Mouse (Mus musculus) adrenal gland, adult 18-20 months (tissue): ENCODE measurements at regions not wholly inside any gene's neighbourhood (a gene's known extent, or its start where the extent isn't known, plus 50 kb on each side); places are given as distances from the start of the nearest gene placed in this dataset.

Source experiments
- DNase-seq, 2 experiments: peaks; one replicate each; pipeline ENCODE4 v3.0.0; 2021 to 2022; ENCODE audit warnings: low spot score in 2 of 2

DNA sequence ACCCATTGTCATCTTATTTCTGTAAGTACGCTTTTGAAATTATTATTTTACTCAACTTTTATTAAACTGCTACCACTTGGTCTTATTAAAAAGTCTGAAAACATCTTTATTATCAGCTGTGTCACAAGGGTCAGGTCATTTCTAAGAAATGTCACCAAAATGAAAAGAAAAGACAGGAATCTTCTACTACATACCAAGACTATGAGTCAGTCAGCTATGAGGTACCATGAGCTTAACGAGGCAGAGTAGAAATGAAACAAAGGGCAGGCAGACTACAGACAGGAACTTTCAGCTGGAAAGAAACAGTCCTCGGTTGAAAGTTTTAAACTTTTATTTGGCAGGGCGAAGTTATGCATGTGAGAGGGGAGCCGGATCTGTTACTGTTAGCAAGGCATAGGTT lies 208.8 kb upstream of the Thbs1 start:
- DNase-seq, result no peak

DNA sequence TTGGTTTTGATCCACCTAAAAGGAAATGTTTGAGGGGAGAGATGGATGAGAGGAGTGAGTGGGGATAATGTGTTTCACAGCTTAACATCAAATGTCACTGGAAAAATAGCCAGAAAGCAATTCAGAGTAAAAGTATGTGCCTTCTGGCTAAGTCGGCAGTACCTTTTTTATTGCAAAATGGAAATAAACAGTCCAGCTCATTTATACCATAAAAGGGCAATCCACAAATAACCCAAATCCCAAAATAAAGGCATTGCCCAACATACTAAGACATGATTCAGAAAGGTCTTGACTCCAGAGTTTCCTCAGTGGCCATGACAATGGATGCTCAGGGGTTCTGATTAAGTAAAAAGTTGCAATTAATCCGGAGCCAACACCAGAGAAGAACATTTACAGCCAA lies 208.0 kb upstream of the Thbs1 start:
- DNase-seq, result no peak

DNA sequence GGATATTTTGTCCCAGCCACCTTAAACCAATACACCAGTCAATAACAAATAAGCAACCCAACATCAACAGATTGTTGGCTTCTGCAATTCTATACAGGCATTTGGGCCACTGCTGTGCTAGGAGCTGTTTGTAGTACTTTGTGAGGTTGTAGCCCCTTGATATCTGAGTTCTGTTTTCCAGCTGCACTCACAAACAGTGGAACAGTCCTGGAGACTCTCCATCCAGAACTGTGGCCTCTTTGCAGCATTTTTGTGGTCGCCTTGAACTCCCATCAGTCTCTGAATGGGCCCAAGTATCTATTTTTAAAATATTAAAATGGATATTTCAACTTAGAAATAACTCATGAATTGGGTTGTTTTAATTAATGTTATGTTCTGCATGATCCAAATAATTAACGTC lies 205.2 kb upstream of the Thbs1 start:
- no peak for DNase-seq

DNA sequence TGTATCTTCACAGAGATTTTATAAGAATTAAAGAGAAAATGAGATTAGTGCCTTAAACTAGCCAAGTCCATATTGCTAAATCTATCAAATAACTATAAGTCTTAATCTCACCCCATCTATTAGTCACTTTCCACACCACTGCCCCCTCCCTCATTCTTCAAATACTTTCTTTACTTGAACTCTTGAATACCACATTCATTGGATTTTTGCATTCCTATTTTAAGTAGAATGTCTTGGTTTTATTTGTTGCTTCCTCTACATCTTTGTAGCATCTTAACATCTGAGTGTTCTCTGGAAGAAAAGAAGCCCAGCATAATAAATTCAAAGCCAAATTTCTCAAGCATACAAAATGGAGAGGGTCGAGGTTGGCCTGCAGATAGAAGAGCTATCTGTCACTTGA lies 200.9 kb upstream of the Thbs1 start:
- DNase-seq, result no peak

DNA sequence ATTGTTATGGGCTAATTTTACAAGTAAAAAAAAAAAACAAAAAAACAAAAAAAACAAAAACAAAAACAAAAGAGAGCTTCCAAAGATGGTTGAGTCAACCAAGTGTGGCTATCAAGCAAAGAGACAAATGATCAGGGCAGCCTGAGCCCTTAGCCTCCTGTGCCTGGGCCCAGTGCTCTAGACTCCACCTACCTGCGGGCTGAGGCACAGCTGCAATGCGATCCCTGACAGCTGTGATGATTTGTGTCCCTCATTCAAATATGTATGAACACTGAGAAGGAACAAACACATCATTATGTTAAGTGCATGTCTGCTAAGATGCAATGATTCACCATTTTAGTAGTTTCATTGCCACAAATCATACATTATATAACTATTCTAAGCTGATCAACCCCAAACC lies 199.0 kb upstream of the Thbs1 start:
- no peak for DNase-seq

DNA sequence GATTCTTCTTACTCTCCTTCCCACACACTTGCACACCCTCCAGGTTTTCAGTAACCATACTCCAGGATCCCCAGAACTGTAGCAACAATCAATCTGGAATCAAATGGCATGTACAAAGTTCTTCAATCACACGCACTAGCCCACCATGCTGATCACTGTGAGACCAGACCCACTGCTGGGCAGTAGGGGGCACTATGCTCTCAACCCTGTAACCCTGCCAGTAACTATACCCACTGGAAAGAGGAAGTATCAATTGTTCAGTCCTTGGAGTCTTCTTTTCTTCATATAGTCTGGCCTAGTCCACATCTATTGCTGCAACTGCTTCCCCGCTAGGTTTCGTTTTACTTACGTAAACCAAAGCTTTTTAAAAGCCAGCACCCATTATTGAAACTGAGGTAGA lies 197.8 kb upstream of the Thbs1 start:
- peak in 1 of 2 experiments; percentile 21 for DNase-seq

DNA sequence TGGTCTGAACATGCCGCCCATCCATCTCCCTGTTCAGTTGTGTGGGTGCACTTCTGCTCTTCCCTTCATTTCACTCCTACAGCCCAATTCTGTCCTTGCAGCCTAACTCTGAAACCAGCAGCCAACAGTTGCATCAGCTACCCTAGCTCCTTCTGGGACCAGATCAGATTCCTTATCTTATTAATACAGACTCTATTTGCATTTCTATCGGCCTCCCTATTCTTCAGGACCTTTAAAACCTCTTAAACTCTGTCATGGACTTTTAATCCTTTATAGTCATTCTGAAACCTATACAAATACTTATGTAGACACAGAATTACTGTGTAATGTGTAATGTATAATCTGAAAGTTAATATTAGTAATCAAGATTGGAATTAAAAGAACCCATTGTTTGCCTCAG lies 195.9 kb upstream of the Thbs1 start:
- no peak for DNase-seq

DNA sequence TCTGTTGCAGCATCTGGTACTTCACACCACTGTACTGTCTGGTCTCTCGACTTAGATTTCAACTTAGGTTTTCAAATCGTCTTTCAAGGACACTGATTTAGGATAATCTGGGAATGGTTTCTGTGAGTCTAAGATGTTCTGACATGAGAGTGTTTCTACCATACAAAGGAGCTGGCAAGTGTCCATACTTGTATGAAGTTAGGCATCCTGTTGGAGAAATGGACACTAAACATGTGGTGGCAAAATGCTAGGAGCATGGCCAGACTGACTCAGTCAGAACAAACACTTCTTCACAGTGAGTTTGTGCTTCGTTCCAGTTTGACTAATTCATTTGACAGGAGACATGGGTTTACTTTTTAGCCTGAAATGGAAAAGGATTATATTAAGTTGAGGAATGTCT lies 194.5 kb upstream of the Thbs1 start:
- DNase-seq, result no peak

DNA sequence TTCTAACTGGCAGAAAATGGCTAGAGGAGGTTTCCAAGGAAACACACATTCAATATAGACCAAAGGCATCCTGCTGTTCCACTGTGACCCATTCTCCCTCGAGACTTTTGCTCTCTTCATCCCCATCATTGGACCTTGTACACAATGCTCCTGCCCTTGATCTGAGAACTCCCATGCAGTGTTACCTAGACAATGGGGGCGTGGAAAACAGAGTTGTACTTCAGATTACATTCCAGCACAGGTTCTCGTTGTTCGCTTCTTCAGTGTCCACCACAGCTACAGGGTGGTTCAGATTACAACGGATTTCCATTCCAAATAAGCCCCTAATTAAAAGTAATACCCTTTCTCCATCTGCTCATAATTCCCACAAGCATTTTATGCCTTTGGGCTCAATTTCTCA lies 186.8 kb upstream of the Thbs1 start:
- DNase-seq, result no peak

DNA sequence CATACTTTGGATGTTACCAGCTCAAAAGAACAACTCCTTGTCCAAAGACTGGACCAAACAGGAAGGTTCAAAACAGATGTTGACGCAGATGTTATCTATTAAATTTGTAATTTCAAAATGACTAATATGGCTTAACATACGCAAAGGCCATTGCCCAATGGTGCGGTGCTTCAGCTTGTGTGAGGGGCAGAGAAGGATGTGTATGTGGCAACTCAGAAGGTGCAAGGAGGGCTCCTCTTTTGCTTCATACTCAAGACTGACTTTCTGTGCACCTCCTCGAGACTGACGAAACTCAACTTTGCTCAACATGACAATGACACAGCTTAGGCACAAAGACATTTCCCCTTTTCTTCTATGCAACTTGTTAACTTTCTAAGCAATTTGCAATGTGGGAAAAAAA lies 186.3 kb upstream of the Thbs1 start:
- no peak for DNase-seq

DNA sequence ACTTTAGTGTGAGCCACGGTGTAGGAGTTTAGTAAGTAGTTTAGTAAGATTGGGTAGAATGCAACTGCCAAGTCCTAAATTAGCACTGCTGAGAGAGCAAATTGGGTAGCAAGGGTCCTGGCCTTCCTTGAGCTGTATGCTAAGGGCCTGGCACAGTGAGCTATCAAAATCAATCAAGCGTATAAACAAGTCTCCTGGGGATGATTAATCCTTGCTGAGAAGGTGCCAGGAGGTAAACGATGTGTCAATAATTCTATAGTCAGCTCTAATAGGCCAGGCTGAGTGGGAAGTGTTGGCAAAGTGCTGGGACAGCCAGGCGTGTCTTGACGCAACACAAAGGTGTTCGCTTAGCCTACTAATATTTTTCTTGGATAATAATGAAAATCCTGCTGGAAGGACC lies 183.6 kb upstream of the Thbs1 start:
- no peak for DNase-seq

DNA sequence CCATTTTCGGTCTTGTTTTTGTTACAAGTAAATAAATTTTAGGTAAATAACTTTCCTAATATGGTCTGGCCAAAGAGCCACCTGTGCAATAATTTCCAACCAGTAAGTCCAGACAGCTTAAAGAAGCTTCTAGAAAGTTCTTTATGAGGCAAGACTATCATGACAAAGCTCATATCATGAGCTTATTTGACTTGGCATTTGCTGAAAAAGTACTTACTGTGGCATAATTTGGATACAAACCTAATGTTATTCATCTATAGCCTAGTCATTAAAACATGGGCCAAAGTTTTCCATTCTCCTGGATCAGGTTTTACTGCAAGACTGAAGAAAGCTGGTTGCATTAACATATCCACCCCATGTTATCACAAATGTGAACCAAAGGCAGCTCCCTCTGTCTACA lies 182.1 kb upstream of the Thbs1 start:
- no peak for DNase-seq

DNA sequence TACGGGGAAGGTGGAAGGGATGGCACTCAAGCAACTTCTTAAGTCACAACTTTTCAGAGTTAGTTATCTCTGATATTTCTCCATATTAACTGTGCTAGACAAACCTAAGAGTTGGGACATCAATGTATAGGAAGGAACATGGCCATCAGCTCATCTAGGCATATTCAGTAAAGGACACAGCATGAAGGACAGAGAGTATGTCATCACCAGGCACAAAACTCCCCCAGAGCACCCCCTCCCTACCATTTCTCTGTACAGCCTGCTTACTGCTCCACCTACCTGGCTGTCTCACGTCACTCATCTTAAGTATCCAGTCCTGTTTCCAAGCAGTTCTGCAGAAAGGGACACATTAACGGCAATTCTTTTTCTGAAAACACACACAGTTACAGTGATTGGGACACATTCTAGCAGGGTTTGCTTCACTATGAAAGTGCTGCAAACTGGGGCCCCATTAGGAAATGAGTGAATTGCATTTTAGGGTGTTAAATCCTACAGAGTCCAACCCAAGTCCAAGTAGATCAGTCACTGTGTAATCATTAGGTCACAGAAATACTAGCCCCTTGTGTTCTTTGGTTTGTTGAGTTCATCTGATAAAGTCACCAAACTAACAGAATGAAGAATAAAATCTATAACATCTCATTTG lies 180.7 kb upstream of the Thbs1 start:
- no peak for DNase-seq

DNA sequence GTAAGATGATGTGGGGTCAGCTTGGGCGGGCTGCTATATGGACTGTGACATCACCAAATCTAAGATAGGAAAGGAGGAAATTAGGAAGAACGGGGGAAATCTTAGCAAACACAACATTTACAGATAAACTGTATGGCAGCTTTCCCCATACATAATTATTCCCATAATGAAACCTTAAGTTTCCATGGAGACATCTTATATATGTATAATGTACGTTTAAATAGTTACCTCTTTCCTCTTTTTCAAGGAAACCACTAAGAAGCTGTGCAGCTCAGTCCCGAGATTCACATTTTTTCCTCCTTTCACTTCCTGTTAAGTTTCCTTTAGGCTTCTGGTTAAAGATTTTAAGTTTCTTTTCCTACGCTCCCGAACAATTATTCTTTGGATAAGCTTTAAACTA lies 175.1 kb upstream of the Thbs1 start:
- DNase-seq, result no peak

DNA sequence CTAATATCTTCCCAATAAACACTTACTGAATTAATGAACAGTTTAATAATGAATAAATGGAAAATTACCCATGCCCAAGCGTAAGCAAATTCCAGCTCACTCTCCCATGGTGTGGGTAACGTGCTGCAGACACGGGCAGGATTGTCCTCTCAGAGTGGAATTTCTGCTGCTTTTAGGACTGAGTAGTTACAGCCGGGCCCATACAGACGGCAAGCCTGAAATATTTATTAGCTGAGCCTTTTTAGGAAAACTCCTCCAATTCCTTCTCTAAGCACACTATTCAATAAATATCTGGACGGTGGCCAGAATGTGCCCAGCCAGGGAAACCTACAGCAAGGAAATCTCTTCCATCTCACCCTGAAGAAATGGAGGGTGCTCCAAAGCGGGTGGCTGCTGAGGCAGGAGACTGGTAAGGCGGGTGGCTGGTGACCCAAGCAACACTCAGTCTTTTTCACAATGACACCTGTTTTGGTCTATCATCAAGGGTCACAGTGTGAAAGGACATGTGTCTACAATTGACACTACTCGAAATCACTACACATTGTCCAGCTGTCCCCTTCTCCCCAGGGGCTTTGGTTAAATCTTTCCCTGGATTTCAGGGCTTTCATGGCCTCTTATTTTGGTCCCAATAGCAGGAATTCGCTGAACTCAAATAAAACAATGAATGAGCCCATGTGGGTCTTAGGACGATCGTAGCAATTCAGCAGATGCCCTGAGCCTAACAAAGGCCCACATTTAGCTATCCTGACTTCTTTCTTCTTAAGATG lies 173.2 kb upstream of the Thbs1 start:
- no peak for DNase-seq

DNA sequence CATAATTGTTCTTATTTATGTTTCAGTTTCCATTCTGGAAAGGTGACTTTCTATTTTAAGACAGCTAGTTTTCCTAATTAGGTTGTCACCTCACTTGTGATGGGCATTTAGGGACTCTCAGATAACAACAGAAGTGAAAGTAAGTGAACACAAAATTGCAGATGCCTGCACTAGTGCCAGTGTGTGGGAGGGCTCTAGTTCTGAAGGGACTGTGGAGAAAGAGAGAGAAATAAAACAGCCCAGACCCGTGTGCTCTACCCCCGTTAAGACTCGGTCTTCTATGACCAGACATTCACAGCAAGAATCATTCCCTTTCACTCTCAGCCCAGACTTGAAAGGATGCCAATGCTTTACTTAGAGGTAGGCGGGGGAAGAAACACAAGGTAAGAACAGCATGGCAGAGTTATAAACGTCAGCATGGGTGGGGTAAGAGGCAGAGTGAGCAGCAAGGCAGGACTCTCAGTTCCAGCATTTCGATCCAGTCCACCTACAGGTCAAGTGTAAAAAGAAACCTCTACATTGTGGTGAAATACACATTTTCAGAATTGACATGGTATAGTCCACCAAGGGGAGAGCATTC lies 170.1 kb upstream of the Thbs1 start:
- DNase-seq, result no peak

DNA sequence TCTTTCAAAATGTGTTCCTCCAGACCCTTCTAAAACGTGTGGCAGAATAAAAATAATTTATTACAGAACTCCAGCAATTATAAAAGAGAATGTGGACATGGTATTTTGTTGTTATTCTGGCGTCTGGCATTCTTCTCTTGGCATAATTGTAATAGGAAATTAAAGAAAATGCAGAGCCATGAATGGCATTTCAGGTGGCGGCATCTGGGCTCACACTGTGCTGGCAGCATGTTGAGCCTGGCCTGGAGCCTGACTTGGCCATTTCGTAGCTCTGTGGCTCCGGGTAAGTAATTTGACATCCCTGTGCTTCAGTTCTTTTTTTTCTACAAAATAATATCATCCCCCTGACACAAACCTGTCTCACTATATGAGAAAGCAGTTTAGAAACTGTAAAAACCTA lies 168.0 kb upstream of the Thbs1 start:
- DNase-seq, result no peak

DNA sequence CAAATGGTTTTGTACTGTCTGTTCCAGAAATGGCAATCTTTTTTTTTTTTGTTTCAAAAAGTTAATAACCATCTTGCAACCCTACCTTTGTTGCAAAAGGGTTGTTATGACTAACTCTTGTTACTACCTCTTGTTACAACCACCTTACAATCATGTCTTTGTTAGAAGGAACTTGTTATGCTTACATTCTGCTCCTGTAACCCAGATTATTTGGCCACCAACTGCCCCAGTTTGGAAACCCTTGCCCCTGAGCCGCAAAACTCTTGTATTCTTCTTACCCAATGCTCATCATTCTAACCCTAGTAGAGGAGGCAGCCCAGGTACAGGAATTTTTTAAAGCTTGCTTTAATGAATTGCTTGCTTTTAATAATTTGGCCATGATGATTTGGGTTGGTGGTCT lies 167.4 kb upstream of the Thbs1 start:
- no peak for DNase-seq

DNA sequence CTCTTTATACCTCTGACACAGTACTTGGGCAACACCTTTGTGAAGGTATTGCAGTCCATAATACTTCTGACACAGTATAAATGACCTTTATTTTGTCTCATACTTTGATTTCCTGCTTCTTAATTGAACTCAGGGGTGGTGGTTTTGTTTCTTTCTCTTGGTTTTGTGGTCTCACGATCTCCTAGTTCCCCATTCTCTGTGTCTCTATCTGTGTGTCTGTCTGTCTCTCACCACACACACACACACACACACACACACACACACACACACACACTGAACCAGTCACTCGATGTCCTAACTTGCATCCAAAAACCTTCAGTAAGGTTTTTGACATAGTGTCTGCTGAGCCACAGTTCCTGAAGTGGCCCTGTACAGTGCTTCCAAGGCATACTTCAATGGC lies 166.7 kb upstream of the Thbs1 start:
- no peak for DNase-seq

DNA sequence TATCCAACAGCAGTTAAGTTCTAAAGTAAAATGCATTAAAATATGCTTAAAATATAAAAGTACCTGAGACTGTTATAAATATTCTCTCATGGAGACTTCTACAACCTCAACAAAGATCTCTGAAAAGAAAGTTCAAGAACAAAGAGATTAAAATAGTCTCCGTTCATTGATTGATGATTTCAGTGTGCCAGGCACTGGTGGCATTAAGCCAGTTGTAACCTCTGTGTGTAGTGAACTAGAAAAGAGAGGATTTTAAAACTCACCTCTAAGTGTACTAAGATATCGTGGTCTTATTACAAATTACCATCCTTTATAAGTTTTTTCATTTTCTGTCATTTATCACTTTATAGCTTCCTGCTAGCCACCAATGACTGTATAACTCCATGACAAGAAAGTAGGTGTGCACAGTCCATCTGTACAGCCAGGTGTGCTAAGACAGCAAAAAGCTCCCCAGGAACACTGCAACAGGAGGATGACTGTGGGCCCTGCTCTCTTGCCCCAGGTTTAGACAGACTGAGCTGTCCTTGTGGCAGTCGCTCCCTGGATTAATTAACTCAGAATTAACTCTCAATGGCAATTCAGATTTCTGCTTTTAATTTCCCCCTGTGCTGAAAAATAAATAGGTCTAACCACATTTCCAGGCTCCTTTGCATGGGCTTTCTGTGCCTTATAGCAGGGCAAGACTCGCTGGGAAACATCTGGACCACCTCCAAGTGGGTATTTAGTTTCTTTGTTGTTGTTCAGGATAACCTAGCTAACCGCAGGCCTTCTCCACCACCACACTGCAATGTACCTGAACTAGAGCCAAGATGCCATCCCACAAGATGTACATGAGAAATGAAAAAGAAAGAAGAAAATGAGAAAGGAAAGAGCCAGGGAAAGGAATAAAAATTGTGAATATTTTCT lies 161.0 kb upstream of the Thbs1 start:
- no peak for DNase-seq

DNA sequence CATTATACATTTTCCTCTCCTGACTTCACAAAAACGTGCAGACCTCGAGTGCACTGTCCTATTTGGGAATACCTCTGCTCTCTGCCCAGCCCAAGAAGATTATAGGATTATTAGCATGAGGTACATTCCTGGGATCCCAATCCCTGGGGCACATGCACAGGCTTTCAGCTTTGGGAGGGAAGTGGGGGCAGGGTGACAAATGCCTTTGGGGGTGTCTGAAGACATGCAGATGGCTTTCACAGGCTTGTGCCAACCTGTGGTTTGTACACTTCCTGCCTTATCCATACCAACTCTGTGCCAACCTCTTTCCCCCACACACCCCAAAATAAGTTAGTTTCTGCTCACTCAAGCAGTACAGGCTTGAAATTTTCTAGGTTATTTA lies 160.3 kb upstream of the Thbs1 start:
- no peak for DNase-seq

DNA sequence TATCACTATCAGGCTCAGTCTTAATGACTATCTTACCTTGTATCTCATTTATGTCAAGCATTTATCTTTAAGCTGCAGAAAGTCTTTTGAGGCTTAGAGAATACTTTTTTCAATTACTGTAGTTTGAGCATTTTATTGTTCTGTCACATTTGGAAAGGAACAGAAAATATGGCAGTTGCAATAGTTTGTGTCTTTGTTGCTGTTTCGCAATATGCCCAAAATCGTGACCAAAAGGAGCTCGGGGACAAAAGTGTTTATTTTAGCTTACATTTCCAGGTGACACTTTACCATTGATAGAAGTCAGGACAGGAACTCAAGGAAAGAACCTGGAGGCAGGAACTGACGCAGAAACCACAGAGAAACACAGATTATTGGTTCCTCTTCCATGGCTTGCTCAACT lies 152.9 kb upstream of the Thbs1 start:
- DNase-seq, result no peak
